Mouse (Mus musculus): ENCODE measurements around the gene Imp4. TPM values are rescaled to one million over a fixed set of nuclear protein-coding genes. Genes with fewer than 3 reads are reported as not detected.

The Imp4 gene
- polyA plus RNA-seq, 1 experiment, result 32.1 TPM

DNA sequence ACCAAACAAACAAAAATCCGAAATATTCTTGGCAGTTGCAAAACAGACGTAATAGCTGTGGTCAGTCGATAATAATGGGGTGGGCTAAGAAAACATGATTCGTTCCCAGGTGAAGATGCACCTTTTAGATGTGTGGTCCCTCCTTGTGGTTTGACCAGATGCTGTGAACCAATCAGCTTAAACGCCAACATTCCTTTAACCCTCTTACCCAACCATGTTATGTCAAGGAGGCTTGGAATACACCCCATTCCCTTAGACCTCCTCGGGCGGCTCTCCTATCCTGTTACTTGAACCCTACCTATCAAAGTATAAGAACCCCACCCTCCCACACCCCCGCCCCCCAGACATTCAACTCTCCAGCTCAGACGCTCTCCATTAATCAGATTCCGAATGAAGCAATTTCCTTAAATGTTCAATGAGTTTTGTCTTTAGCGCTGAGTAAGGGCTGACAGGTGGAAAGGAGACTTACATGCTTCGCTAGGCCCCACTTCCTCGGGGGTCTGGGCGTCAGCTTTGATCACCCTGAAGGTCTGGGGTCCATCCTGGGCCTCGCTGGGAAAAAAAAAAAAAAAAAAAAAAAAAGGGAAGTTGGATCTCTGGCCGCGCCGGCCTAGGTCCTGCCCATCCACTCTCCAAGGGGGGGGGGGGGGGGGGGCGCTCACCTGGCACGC lies 1.1 kb upstream of the Imp4 start:
- peak overlapping the region; percentile 95 for H3K4me3 ChIP-seq (replicated peaks; ENCODE audit: insufficient read depth, low read depth, low read length)
- H3K27me3 ChIP-seq (ENCODE audit: control insufficient read depth, insufficient read depth, low read length), result no peaks in the 10 kb centered on the region
- 44% methylated on average over 15 of the region's 20 CpGs for WGBS
- TF ChIP-seq CTCF (IDR thresholded peaks at IDR 0.05; ENCODE audit: borderline replicate concordance, insufficient read depth, low read depth, low read length) (no peak), POLR2A (IDR thresholded peaks at IDR 0.05; ENCODE audit: borderline replicate concordance, insufficient read depth, low read length) (no peak)
- no peak overlapping the region for H3K27ac ChIP-seq (ENCODE audit: insufficient read depth, low read length)
- H3K4me1 ChIP-seq (ENCODE audit: control insufficient read depth, insufficient read depth, low read length), result peaks cover 2% of the 10 kb centered on the region; the same call in 1 of the 2 replicates
- no peak for DNase-seq

DNA sequence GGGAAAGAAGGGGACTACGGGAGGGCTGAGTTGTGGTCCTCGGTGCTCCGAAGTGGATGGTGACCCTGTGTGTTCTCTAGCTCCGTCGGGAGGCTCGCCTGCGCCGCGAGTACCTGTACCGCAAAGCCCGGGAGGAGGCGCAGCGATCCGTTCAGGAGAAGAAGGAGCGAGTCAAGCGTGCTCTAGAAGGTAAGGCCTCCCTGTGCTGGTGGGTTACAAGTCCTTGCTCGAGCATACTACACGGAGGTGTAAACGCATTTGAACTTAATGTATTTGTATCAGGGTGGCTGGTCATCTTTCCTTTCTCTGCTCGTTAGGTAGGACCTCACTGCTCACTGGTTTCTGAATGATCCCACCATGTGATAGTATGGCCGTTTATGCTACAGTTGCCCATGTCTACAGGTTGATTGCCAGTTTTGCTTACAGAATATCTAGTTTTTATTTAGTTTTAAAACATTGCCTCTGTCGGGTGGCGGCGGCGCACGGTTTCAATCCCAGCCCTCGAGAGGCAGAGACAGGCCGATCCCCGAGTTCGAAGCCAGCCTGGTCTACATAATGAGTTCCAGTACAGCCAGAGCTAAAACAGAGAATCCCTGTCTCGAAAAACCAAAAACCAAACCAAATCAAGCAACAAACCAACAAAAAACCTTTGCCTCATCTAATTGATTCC lies 445 bp downstream of the Imp4 start:
- Histone ChIP-seq H3K27me3 (ENCODE audit: control insufficient read depth, insufficient read depth, low read length) (no peaks in the 10 kb centered on the region), H3K4me3 (replicated peaks; ENCODE audit: insufficient read depth, low read depth, low read length) (peak overlapping the region; percentile 95), H3K4me1 (ENCODE audit: control insufficient read depth, insufficient read depth, low read length) (peaks cover 2% of the 10 kb centered on the region; the same call in 1 of the 2 replicates), H3K27ac (ENCODE audit: insufficient read depth, low read length) (peak overlapping the region; percentile 23; the same call in 1 of the 2 replicates)
- peak; percentile 27; the same call in 1 of the 2 replicates for TF ChIP-seq CTCF (IDR thresholded peaks at IDR 0.05; ENCODE audit: borderline replicate concordance, insufficient read depth, low read depth, low read length)
- no peak for TF ChIP-seq POLR2A (IDR thresholded peaks at IDR 0.05; ENCODE audit: borderline replicate concordance, insufficient read depth, low read length)
- no peak for DNase-seq
- 7% methylated on average over 31 of the region's 31 CpGs for WGBS

DNA sequence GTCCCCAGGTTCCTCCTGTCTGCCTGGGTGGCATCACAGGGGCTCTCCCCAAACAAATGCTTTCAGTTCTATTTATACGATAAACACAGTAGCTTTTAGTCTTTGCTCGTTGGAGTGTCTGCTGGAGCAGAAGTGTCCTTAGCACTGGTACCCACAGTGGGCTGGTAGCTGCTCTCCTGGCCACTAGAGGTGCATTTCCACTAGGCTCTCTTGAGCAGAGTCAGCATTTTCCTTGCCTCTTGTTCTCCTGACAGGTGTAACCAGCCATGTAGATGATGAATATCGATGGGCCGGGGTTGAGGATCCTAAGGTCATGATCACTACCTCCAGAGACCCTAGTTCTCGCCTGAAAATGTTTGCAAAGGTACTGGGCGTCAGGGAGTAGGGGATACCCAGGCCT lies 3.5 kb downstream of the Imp4 start:
- no peak overlapping the region for H3K27ac ChIP-seq (ENCODE audit: insufficient read depth, low read length)
- 88% methylated on average over 6 of the region's 6 CpGs for WGBS
- TF ChIP-seq CTCF (IDR thresholded peaks at IDR 0.05; ENCODE audit: borderline replicate concordance, insufficient read depth, low read depth, low read length), result no peak
- no peak for TF ChIP-seq POLR2A (IDR thresholded peaks at IDR 0.05; ENCODE audit: borderline replicate concordance, insufficient read depth, low read length)
- H3K27me3 ChIP-seq (ENCODE audit: control insufficient read depth, insufficient read depth, low read length), result no peaks in the 10 kb centered on the region
- no peak for DNase-seq
- H3K4me3 ChIP-seq (replicated peaks; ENCODE audit: insufficient read depth, low read depth, low read length), result no peak overlapping the region
- H3K4me1 ChIP-seq (ENCODE audit: control insufficient read depth, insufficient read depth, low read length), result peaks cover 7% of the 10 kb centered on the region

DNA sequence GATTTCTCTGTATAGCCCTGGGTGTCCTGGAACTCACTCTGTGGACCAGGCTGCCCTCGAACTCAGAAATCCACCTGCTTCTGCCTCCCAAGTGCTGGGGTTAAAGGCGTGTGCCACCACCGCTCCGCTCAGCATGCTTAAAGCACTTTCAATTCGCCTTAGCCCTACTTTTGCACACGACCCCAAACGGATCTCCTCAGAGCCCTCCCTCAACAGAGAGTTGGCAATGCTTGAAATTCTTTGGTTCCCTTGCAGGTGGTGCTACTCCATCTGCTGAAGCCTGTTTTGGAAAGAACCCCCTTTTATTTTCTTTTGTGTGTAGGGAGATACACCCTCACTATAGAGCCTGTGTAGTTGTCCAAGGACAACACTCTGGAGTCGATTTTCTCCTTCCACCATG lies 18.8 kb downstream of the Imp4 start:
- no peak overlapping the region for H3K27ac ChIP-seq (ENCODE audit: insufficient read depth, low read length)
- no peaks in the 10 kb centered on the region for H3K4me1 ChIP-seq (ENCODE audit: control insufficient read depth, insufficient read depth, low read length)
- no peaks in the 10 kb centered on the region for H3K27me3 ChIP-seq (ENCODE audit: control insufficient read depth, insufficient read depth, low read length)
- 54% methylated on average over 8 of the region's 8 CpGs for WGBS
- DNase-seq, result no peak
- no peak overlapping the region for H3K4me3 ChIP-seq (replicated peaks; ENCODE audit: insufficient read depth, low read depth, low read length)
- no peak for TF ChIP-seq POLR2A (IDR thresholded peaks at IDR 0.05; ENCODE audit: borderline replicate concordance, insufficient read depth, low read length)
- no peak for TF ChIP-seq CTCF (IDR thresholded peaks at IDR 0.05; ENCODE audit: borderline replicate concordance, insufficient read depth, low read depth, low read length)

DNA sequence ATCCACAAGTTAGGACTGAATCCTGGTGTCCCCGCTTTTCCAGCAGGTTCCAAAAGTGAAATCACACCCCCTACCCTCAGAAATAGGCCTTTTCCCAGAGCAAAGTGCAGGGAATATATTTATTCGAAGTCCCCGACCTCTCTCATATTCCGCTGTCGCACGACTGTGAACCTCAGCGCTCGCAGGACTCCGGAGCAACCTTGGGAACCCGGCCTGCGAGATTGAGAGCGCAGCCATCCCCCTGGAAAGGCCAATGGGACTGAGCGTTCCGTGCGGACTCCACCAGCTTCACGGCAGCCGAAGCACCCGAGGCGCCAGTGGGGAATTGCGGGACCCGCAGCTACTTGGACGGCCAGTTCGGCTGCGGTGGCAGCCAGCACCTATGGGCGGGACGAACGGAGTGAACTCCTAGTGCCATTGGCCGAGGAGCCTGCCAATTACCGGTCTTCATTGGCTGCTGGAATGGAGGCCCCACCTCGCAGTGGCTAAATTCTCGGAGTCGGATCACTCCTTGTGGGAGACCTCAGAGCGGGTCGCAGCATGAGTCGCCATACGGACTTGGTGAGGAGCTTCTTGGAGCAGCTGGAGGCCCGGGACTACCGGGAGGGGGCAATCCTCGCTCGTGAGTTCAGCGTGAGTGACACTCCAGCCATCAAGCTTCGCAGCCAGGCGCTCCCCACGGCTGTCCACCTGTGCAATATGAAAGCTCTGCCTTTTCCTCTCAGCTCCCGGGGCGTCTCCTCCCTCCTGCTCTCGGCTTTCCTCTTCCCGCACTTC lies 19.8 kb downstream of the Imp4 start, which contains the start of gene Ptpn18:
TSS of gene Ptpn18 (plus strand) at position 479 of the 777 bp plus-strand sequence.
- peak within 1 kb of the TSS; percentile 96 for H3K4me3 ChIP-seq (replicated peaks; ENCODE audit: insufficient read depth, low read depth, low read length)
- WGBS, result under 1% methylated on average over 48 of the region's 48 CpGs
- no peak for TF ChIP-seq CTCF (IDR thresholded peaks at IDR 0.05; ENCODE audit: borderline replicate concordance, insufficient read depth, low read depth, low read length)
- TF ChIP-seq POLR2A (IDR thresholded peaks at IDR 0.05; ENCODE audit: borderline replicate concordance, insufficient read depth, low read length), result peak; percentile 54; the same call in 1 of the 2 replicates
- peak; percentile 92 to 98 for DNase-seq
- no peaks in the 10 kb centered on the region for H3K27me3 ChIP-seq (ENCODE audit: control insufficient read depth, insufficient read depth, low read length)
- no peaks in the 10 kb centered on the region for H3K4me1 ChIP-seq (ENCODE audit: control insufficient read depth, insufficient read depth, low read length)
- H3K27ac ChIP-seq (ENCODE audit: insufficient read depth, low read length), result peak within 1 kb of the TSS; percentile 64

DNA sequence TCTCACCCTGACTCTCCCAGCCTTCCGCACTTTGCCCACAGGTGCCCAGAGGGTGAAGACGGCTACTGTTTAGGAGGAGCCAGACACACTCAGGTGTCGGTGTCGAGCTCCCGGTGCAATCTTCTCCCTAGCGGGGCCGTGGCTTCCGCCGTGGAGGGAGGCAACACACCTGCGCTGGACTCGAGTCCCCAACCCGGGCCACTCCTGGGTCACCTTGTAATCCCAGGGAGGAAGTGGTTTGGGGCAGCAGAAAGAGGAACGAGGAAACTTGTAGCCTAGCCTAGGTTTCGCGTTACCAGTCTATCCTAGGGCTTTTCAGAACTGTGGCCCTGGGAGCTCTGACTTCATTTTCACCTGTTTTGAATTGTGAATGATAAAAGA lies 20.4 kb downstream of the Imp4 start:
- TF ChIP-seq CTCF (IDR thresholded peaks at IDR 0.05; ENCODE audit: borderline replicate concordance, insufficient read depth, low read depth, low read length), result no peak
- no peak for TF ChIP-seq POLR2A (IDR thresholded peaks at IDR 0.05; ENCODE audit: borderline replicate concordance, insufficient read depth, low read length)
- 4% methylated on average over 15 of the region's 15 CpGs for WGBS
- peak overlapping the region; percentile 96 for H3K4me3 ChIP-seq (replicated peaks; ENCODE audit: insufficient read depth, low read depth, low read length)
- H3K4me1 ChIP-seq (ENCODE audit: control insufficient read depth, insufficient read depth, low read length), result no peaks in the 10 kb centered on the region
- DNase-seq, result no peak
- H3K27me3 ChIP-seq (ENCODE audit: control insufficient read depth, insufficient read depth, low read length), result no peaks in the 10 kb centered on the region
- peak overlapping the region; percentile 64 for H3K27ac ChIP-seq (ENCODE audit: insufficient read depth, low read length)

DNA sequence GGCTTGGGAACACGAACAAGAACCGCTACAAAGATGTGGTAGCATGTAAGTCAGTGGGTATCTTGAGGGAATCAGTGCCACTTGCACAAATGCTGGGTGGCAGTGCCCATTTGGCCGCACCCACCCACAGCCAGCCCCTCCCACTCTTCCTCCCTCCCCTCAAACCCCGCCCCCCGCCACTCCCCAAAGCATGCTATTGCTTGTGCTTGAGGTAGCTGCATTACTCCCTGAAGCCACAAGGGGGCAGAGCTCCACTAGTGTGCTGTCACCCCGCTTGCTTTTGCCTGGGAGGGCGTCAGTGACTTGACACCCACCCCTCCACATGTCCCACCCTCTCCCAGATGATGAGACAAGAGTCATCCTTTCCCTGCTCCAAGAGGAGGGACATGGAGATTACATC lies 23.1 kb downstream of the Imp4 start:
- Histone ChIP-seq H3K27me3 (ENCODE audit: control insufficient read depth, insufficient read depth, low read length) (no peaks in the 10 kb centered on the region), H3K4me3 (replicated peaks; ENCODE audit: insufficient read depth, low read depth, low read length) (no peak overlapping the region), H3K4me1 (ENCODE audit: control insufficient read depth, insufficient read depth, low read length) (no peaks in the 10 kb centered on the region), H3K27ac (ENCODE audit: insufficient read depth, low read length) (no peak overlapping the region)
- 24% methylated on average over 7 of the region's 7 CpGs for WGBS
- peak; percentile 57 to 60 for DNase-seq
- TF ChIP-seq POLR2A (IDR thresholded peaks at IDR 0.05; ENCODE audit: borderline replicate concordance, insufficient read depth, low read length), result no peak
- peak; percentile 71 for TF ChIP-seq CTCF (IDR thresholded peaks at IDR 0.05; ENCODE audit: borderline replicate concordance, insufficient read depth, low read depth, low read length)

Data from cerebellum, adult 2 months (tissue).